In genomic region chr2:9892541-9892940, GRCm38 (mm10) we compare ENCODE assay signal across 29 mouse cellular contexts. TPM values are rescaled to one million over a fixed set of nuclear protein-coding genes. Genes with fewer than 3 reads are reported as not detected.
DNase-seq lines count a peak whose midpoint lies in the region; ATAC-seq lines count a peak whose summit lies in the region.
"Had no signal": no experiment of that assay in that cellular context is flagged by ENCODE, and none has a peak within 500 bp of the region (broad histone marks: within the 10 kb centered on the region; RNA-seq: fewer than 3 reads in every experiment).

No protein-coding gene starts in this region.

- peak overlapping the region; percentile 47; the same call in 1 of the 2 replicates for H3K27ac ChIP-seq in hindbrain, embryonic 14.5 days
- H3K27ac ChIP-seq in hindbrain, embryonic 16.5 days (ENCODE audit: low read depth, low read length), result no peak overlapping the region
- no peak overlapping the region for H3K27ac ChIP-seq in neural tube, embryonic 11.5 days (ENCODE audit: low read depth, low read length)
- H3K27ac ChIP-seq: embryonic facial prominence, embryonic 15.5 days; forebrain, embryonic 15.5 days; heart, embryonic 10.5 days; hindbrain, embryonic 15.5 days had no signal

- no peak overlapping the region for H3K4me3 ChIP-seq in hindbrain, embryonic 14.5 days (replicated peaks; ENCODE audit: low read length)
- no peak overlapping the region for H3K4me3 ChIP-seq in hindbrain, embryonic 16.5 days (ENCODE audit: low read length)
- no peak overlapping the region for H3K4me3 ChIP-seq in neural tube, embryonic 11.5 days (ENCODE audit: low read depth, low read length)
- H3K4me3 ChIP-seq: embryonic facial prominence, embryonic 15.5 days; erythroblast, embryonic 14.5 days; forebrain, embryonic 15.5 days; heart, embryonic 10.5 days; hindbrain, embryonic 15.5 days had no signal

- no peak overlapping the region for H3K4me2 ChIP-seq in hindbrain, embryonic 14.5 days (replicated peaks)
- H3K4me2 ChIP-seq in hindbrain, embryonic 16.5 days (ENCODE audit: low read length), result no peak overlapping the region
- no peak overlapping the region for H3K4me2 ChIP-seq in neural tube, embryonic 11.5 days (ENCODE audit: low read depth)
- H3K4me2 ChIP-seq: embryonic facial prominence, embryonic 15.5 days; forebrain, embryonic 15.5 days; hindbrain, embryonic 15.5 days had no signal

- no peaks in the 10 kb centered on the region; the same call in 1 of the 2 replicates for H3K4me1 ChIP-seq in hindbrain, embryonic 14.5 days (replicated peaks; ENCODE audit: control insufficient read depth, insufficient read depth, low read length)
- H3K4me1 ChIP-seq in hindbrain, embryonic 16.5 days (ENCODE audit: control insufficient read depth, insufficient read depth, low read depth, low read length), result peaks cover 2% of the 10 kb centered on the region; the same call in 1 of the 2 replicates
- H3K4me1 ChIP-seq in neural tube, embryonic 11.5 days (ENCODE audit: control insufficient read depth, insufficient read depth, low read length), result no peaks in the 10 kb centered on the region

- H3K9ac ChIP-seq in hindbrain, embryonic 14.5 days, result no peak overlapping the region
- H3K9ac ChIP-seq in hindbrain, embryonic 16.5 days (ENCODE audit: low read depth, low read length), result no peak overlapping the region
- no peak overlapping the region for H3K9ac ChIP-seq in neural tube, embryonic 11.5 days (ENCODE audit: low read length)
- H3K9ac ChIP-seq: embryonic facial prominence, embryonic 15.5 days; forebrain, embryonic 15.5 days; hindbrain, embryonic 15.5 days had no signal

- no peaks in the 10 kb centered on the region for H3K9me3 ChIP-seq in hindbrain, embryonic 14.5 days (ENCODE audit: control insufficient read depth, low read length)
- no peaks in the 10 kb centered on the region for H3K9me3 ChIP-seq in hindbrain, embryonic 16.5 days (ENCODE audit: control insufficient read depth, low read length)
- no peaks in the 10 kb centered on the region for H3K9me3 ChIP-seq in neural tube, embryonic 11.5 days (ENCODE audit: control insufficient read depth, low read length)
- H3K9me3 ChIP-seq: embryonic facial prominence, embryonic 15.5 days; forebrain, embryonic 15.5 days; heart, embryonic 10.5 days; hindbrain, embryonic 15.5 days had no signal

- no peak for ATAC-seq in hindbrain, embryonic 14.5 days (ENCODE audit: low FRiP score)
- no peak for ATAC-seq in hindbrain, embryonic 16.5 days
- no peak for ATAC-seq in neural tube, embryonic 11.5 days (ENCODE audit: insufficient read depth, low FRiP score, low TSS enrichment)
- ATAC-seq: activated CD4-positive, CD25-positive, alpha-beta regulatory T cell, adult 4 months; CD4-positive, CD25-positive, alpha-beta regulatory T cell, adult 4 months; forebrain, embryonic 15.5 days; Patski had no signal

- peaks cover 98% of the 10 kb centered on the region for H3K27me3 ChIP-seq in hindbrain, embryonic 14.5 days (ENCODE audit: control insufficient read depth, insufficient read depth, low read length)
- peaks cover 44% of the 10 kb centered on the region for H3K27me3 ChIP-seq in hindbrain, embryonic 16.5 days (replicated peaks; ENCODE audit: control insufficient read depth, insufficient read depth, low read length)
- H3K27me3 ChIP-seq in neural tube, embryonic 11.5 days (ENCODE audit: control insufficient read depth, insufficient read depth, low read length), result peaks cover 91% of the 10 kb centered on the region
- H3K27me3 ChIP-seq: Patski had no signal

- peak; percentile 34 for DNase-seq in embryo, embryonic 10.5 days (ENCODE audit: low spot score)
- DNase-seq in embryo, embryonic 10 days (ENCODE audit: low spot score), result no peak
- DNase-seq in hindbrain, embryonic 14.5 days (ENCODE audit: low spot score), result no peak
- peak; percentile 10 for DNase-seq in neural tube, embryonic 11.5 days (ENCODE audit: low spot score)
- no peak for DNase-seq in neural tube, embryonic 10.5 days (ENCODE audit: extremely low spot score, low spot score)
- DNase-seq in layer of hippocampus, postnatal 36 days, result no peak
- DNase-seq: adrenal gland, postnatal 14 days; B cell, adult 2 months; cerebellum, adult 18-20 months; gastrocnemius, postnatal 10 days; heart, adult 18-20 months; heart, postnatal 10 days; heart, postnatal 4 days had no signal

- no peaks in the 10 kb centered on the region for H3K36me3 ChIP-seq in hindbrain, embryonic 14.5 days (replicated peaks; ENCODE audit: control insufficient read depth, insufficient read depth)
- no peaks in the 10 kb centered on the region for H3K36me3 ChIP-seq in hindbrain, embryonic 16.5 days (ENCODE audit: control insufficient read depth, insufficient read depth, low read length)
- no peaks in the 10 kb centered on the region for H3K36me3 ChIP-seq in neural tube, embryonic 11.5 days (ENCODE audit: control insufficient read depth, insufficient read depth, low read length)
- H3K36me3 ChIP-seq: embryonic facial prominence, embryonic 15.5 days; forebrain, embryonic 15.5 days; heart, embryonic 10.5 days; hindbrain, embryonic 15.5 days had no signal

- 5% methylated on average over 7 of the region's 7 CpGs for WGBS in hindbrain, embryonic 14.5 days
- WGBS in hindbrain, embryonic 16.5 days, result 6% methylated on average over 7 of the region's 7 CpGs
- 1% methylated on average over 7 of the region's 7 CpGs for whole genome bisulfite sequencing in neural tube, embryonic 11.5 days

RNA-seq across cellular contexts. Expression of gene Gata3, which starts 2.7 kb away (rescaled TPM):
- polyA plus RNA-seq in hindbrain, embryonic 14.5 days (2014; fragmentation: Nextera tagmentation; extraction: Ambion mirVana), result 28.2 and 29.0 TPM in 2 replicates
- 27.2 and 33.8 TPM in 2 replicates for polyA plus RNA-seq in hindbrain, embryonic 16.5 days (2015; fragmentation: Nextera tagmentation; extraction: Ambion mirVana)
- 8.6 and 9.1 TPM in 2 replicates for polyA plus RNA-seq in neural tube, embryonic 11.5 days (2014; fragmentation: Nextera tagmentation; extraction: Ambion mirVana)
- under 1 TPM in 1 of 2 experiments, not detected in 1; 0.15 TPM for total RNA-seq in layer of hippocampus, postnatal 36 days (2021)
- polyA plus RNA-seq: frontal cortex, adult 2 months had no signal

RNA-seq across cellular contexts. Expression of gene 9230102O04Rik, which starts 3.2 kb away (rescaled TPM):
- polyA plus RNA-seq in hindbrain, embryonic 14.5 days (2014; fragmentation: Nextera tagmentation; extraction: Ambion mirVana), result 1.1 and 1.2 TPM in 2 replicates
- polyA plus RNA-seq in hindbrain, embryonic 16.5 days (2015; fragmentation: Nextera tagmentation; extraction: Ambion mirVana), result 0.35 and 1.1 TPM in 2 replicates
- not detected in 2 replicates for polyA plus RNA-seq in neural tube, embryonic 11.5 days (2014; fragmentation: Nextera tagmentation; extraction: Ambion mirVana)
- total RNA-seq in layer of hippocampus, postnatal 36 days (2021), result not detected
- total RNA-seq: adrenal gland, adult 18-20 months; adrenal gland, postnatal 14 days; common myeloid progenitor, adult 5-6 weeks; gastrocnemius, postnatal 10 days; gastrocnemius, postnatal 4 days; heart, adult 18-20 months; heart, postnatal 10 days; heart, postnatal 4 days had no signal
- polyA plus RNA-seq: erythroblast, embryonic 14.5 days; forebrain, embryonic 11.5 days; forebrain, embryonic 15.5 days; frontal cortex, adult 2 months; heart, embryonic 10.5 days; heart, embryonic 14.5 days; intestine, embryonic 14.5 days; Patski had no signal

RNA-seq across cellular contexts. Expression of gene 4930412O13Rik, which starts 11.5 kb away (rescaled TPM):
- 0.36 and 0.52 TPM in 2 replicates for polyA plus RNA-seq in hindbrain, embryonic 14.5 days (2014; fragmentation: Nextera tagmentation; extraction: Ambion mirVana)
- 0.28 and 0.47 TPM in 2 replicates for polyA plus RNA-seq in hindbrain, embryonic 16.5 days (2015; fragmentation: Nextera tagmentation; extraction: Ambion mirVana)
- polyA plus RNA-seq in neural tube, embryonic 11.5 days (2014; fragmentation: Nextera tagmentation; extraction: Ambion mirVana), result 0.41 TPM in 1 of 2 replicates, not detected in the other
- total RNA-seq in layer of hippocampus, postnatal 36 days (2021), result not detected
- total RNA-seq: common myeloid progenitor, adult 5-6 weeks; gastrocnemius, postnatal 10 days; gastrocnemius, postnatal 4 days; heart, adult 18-20 months; heart, postnatal 10 days; heart, postnatal 4 days had no signal
- polyA plus RNA-seq: erythroblast, embryonic 14.5 days; forebrain, embryonic 11.5 days; forebrain, embryonic 15.5 days; frontal cortex, adult 2 months; intestine, embryonic 14.5 days; Patski had no signal

Comparison
In these comparisons a context has a peak if more than half of its experiments do, and no peak if none do; other contexts are left out.
1. DNase-seq: peak in embryo, embryonic 10.5 days (single experiment) and neural tube, embryonic 11.5 days (single experiment); none in embryo, embryonic 10 days (single experiment), hindbrain, embryonic 14.5 days (single experiment), neural tube, embryonic 10.5 days (single experiment) and layer of hippocampus, postnatal 36 days (0 of 2).